Mouse (Mus musculus): ENCODE data around the gene Tent5c.

DNA sequence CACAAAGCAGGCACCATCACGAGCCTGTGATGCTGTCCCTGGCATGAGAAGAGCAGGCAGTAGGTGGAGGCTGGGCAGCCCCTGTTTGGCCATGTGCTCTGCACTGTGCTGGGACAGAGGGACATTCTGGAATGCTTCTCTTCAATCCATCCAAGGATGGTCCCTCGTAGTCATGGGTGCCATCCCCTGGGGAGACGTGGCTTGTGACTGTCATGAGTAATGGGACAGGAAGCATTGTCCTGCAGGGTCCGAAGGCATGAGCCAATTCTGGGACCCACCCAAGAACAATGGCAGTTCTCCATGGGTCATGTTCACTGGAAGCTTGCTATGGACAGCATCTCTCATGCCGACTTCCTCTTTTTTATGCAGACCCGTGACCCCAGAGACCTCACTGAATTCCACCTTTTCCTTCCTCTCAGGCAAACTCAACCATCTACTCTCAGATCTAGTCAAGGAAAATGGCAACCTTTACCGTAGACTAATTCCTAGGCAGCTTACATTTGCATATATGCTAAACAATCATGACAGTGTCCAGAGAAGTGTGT lies 41.2 kb upstream of the Tent5c start:
- TF ChIP-seq CTCF (IDR thresholded peaks at IDR 0.05; ENCODE audit: borderline replicate concordance, insufficient read depth, low read length) = no peak
- no peak for TF ChIP-seq POLR2A (IDR thresholded peaks at IDR 0.05; ENCODE audit: low read depth, low read length)

Data from embryonic fibroblast, embryonic 13.5 days (primary cell).